Comparison of ENCODE assay signal across 33 mouse cellular contexts in the genomic region with DNA sequence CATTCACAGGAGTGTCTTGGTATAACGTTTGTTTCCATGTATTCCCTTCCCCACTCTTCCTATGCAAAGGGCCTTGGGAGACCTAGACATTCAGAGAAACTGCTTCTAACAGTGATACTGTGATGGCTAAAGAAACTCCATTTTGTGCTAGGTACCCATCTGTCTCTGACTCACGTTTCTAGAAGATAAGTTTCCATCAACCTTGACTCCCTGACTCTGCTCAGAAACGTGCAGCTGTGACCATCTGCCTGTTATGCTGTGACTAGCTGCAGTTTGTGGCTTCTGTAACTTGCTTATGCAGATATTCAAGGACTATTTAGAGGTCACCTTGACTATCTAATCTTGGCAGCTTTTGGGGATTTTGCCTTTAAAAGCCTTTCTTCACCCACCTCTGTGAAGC. TPM values are rescaled to one million over a fixed set of nuclear protein-coding genes. Genes with fewer than 3 reads are reported as not detected.
"Had no signal": no experiment of that assay in that cellular context is flagged by ENCODE, and none has a peak within 500 bp of the region (broad histone marks: within the 10 kb centered on the region; RNA-seq: fewer than 3 reads in every experiment).

No protein-coding gene starts in this region.

- DNase-seq: gastrocnemius, postnatal 14 days; gastrocnemius, postnatal 36 days; heart, adult 11 months; heart, adult 2 months; heart, postnatal 14 days; heart, postnatal 36 days; kidney, adult 11 months; kidney, adult 2 months; kidney, adult 9 months; kidney, postnatal 14 days; kidney, postnatal 36 days; layer of hippocampus, adult 9-11 months; liver had no signal

- H3K4me2 ChIP-seq: heart, embryonic 11.5 days; heart, embryonic 13.5 days; heart, embryonic 15.5 days had no signal

- H3K27me3 ChIP-seq: heart, embryonic 13.5 days; heart, embryonic 15.5 days; hindbrain, embryonic 13.5 days; hindbrain, embryonic 15.5 days; kidney, embryonic 15.5 days; limb, embryonic 12.5 days; liver, embryonic 12.5 days had no signal

- ATAC-seq: hindbrain, postnatal 0 days; intestine, embryonic 16.5 days; liver, embryonic 12.5 days had no signal

- H3K9me3 ChIP-seq: heart, embryonic 13.5 days; heart, embryonic 15.5 days; hindbrain, embryonic 13.5 days; hindbrain, embryonic 15.5 days; kidney, embryonic 15.5 days; limb, embryonic 10.5 days; limb, embryonic 12.5 days; liver, embryonic 12.5 days had no signal

- H3K9ac ChIP-seq: heart, embryonic 15.5 days; hindbrain, embryonic 15.5 days; kidney, embryonic 15.5 days; limb, embryonic 12.5 days had no signal

- H3K27ac ChIP-seq: heart, adult 2 months; heart, embryonic 13.5 days; heart, embryonic 15.5 days; hindbrain, embryonic 13.5 days; hindbrain, embryonic 15.5 days; hindbrain, postnatal 0 days; kidney, embryonic 15.5 days; kidney, postnatal 0 days; left cerebral cortex, adult 2 months; limb, embryonic 10.5 days; limb, embryonic 12.5 days; liver, embryonic 12.5 days had no signal

- H3K4me3 ChIP-seq: heart, adult 2 months; heart, embryonic 13.5 days; heart, embryonic 15.5 days; hindbrain, embryonic 15.5 days; kidney, embryonic 15.5 days; left cerebral cortex, adult 2 months; limb, embryonic 10.5 days had no signal

RNA-seq across cellular contexts. Expression of a gene that starts 19.4 kb away (rescaled TPM):
- total RNA-seq: gastrocnemius, adult 18-20 months; gastrocnemius, adult 8-10 months; gastrocnemius, postnatal 14 days; gastrocnemius, postnatal 36 days; heart, adult 2 months; hindbrain, postnatal 0 days; layer of hippocampus, adult 18-20 months; layer of hippocampus, adult 8-10 months; layer of hippocampus, postnatal 25 days; left cerebral cortex, adult 2 months; left cerebral cortex, postnatal 14 days; left cerebral cortex, postnatal 36 days had no signal

RNA-seq across cellular contexts. Expression of a gene that starts 31.5 kb away (rescaled TPM):
- total RNA-seq: left cerebral cortex, postnatal 36 days had no signal
